ENCODE assay signal across 22 mouse cellular contexts in the genomic region with DNA sequence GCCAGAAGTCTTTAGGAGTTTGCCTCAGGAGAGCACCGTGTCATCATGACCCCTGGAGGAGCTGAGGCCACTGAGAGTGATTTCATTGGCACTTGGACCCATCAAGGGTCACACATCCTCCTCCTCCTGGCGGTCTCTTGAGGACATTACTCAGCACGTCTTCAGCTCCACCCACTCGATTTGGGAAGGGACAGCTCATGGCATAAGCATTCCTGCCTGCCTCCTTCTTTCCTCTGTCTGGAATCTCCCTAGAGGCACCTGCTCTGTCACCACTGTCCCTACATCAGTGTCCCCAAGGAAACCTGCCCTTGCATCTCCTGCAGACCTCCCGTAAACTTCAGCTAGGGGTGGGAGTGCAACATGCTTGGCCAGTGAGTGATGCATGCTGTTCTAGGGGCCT. TPM values are rescaled to one million over a fixed set of nuclear protein-coding genes. Genes with fewer than 3 reads are reported as not detected.
A peak's percentile ranks its signal among the peaks of the same experiment; 100 is the strongest.
DNase-seq lines count a peak whose midpoint lies in the region; ATAC-seq lines count a peak whose summit lies in the region.
"Had no signal": no experiment of that assay in that cellular context is flagged by ENCODE, and none has a peak within 500 bp of the region (broad histone marks: within the 10 kb centered on the region; RNA-seq: fewer than 3 reads in every experiment).

No protein-coding gene starts in this region.

- H3K27me3 ChIP-seq in midbrain, embryonic 10.5 days (ENCODE audit: low read depth, poor library complexity, severe bottlenecking), result no peaks in the 10 kb centered on the region
- H3K27me3 ChIP-seq in midbrain, embryonic 15.5 days (replicated peaks), result no peaks in the 10 kb centered on the region
- no peaks in the 10 kb centered on the region for H3K27me3 ChIP-seq in hindbrain, embryonic 13.5 days
- H3K27me3 ChIP-seq: CH12.LX; kidney, embryonic 15.5 days; limb, embryonic 13.5 days; neural tube, embryonic 13.5 days had no signal

- DNase-seq in heart, postnatal 10 days, result peak; percentile 49 to 56
- DNase-seq in heart, postnatal 4 days, result no peak
- no peak for DNase-seq in midbrain, embryonic 10.5 days (ENCODE audit: low spot score)
- peak; percentile 65 for DNase-seq in ZHBTc4 (ENCODE audit: low read depth, low spot score)
- DNase-seq in urinary bladder, postnatal 10 days (ENCODE audit: low spot score), result no peak
- DNase-seq: adrenal gland, postnatal 10 days; cerebellum, adult 2 months; embryo, embryonic 11 days; forebrain, postnatal 0 days; lung, adult 2 months; thymus, postnatal 4 days had no signal

- H3K4me3 ChIP-seq in midbrain, embryonic 10.5 days, result no peak overlapping the region
- H3K4me3 ChIP-seq in midbrain, embryonic 15.5 days, result no peak overlapping the region
- no peak overlapping the region for H3K4me3 ChIP-seq in hindbrain, embryonic 13.5 days
- H3K4me3 ChIP-seq: kidney, embryonic 15.5 days; layer of hippocampus, adult 2 months; left cerebral cortex, adult 2 months; limb, embryonic 13.5 days; megakaryocyte, embryonic 14.5 days; neural tube, embryonic 13.5 days had no signal

- 0 out of 2 replicates have a peak overlapping the region, but pooled peaks have one; percentile 13 for H3K27ac ChIP-seq in midbrain, embryonic 10.5 days (replicated peaks)
- no peak overlapping the region for H3K27ac ChIP-seq in midbrain, embryonic 15.5 days
- H3K27ac ChIP-seq in hindbrain, embryonic 13.5 days, result no peak overlapping the region
- H3K27ac ChIP-seq: kidney, embryonic 15.5 days; layer of hippocampus, adult 2 months; left cerebral cortex, adult 2 months; limb, embryonic 13.5 days; neural tube, embryonic 13.5 days had no signal

- no peak overlapping the region for H3K4me2 ChIP-seq in midbrain, embryonic 15.5 days
- no peak overlapping the region for H3K4me2 ChIP-seq in hindbrain, embryonic 13.5 days
- H3K4me2 ChIP-seq: kidney, embryonic 15.5 days; limb, embryonic 13.5 days; neural tube, embryonic 13.5 days had no signal

- H3K9me3 ChIP-seq in midbrain, embryonic 10.5 days (replicated peaks), result no peaks in the 10 kb centered on the region
- H3K9me3 ChIP-seq in midbrain, embryonic 15.5 days, result no peaks in the 10 kb centered on the region
- no peaks in the 10 kb centered on the region for H3K9me3 ChIP-seq in hindbrain, embryonic 13.5 days
- H3K9me3 ChIP-seq: kidney, embryonic 15.5 days; limb, embryonic 13.5 days; neural tube, embryonic 13.5 days had no signal

- 63% methylated on average over 5 of the region's 5 CpGs for WGBS in midbrain, embryonic 10.5 days
- 68% methylated on average over 5 of the region's 5 CpGs for WGBS in midbrain, embryonic 15.5 days
- WGBS in hindbrain, embryonic 13.5 days, result 60% methylated on average over 5 of the region's 5 CpGs

- no peaks in the 10 kb centered on the region for H3K36me3 ChIP-seq in midbrain, embryonic 10.5 days
- H3K36me3 ChIP-seq in midbrain, embryonic 15.5 days (replicated peaks), result no peaks in the 10 kb centered on the region
- no peaks in the 10 kb centered on the region for H3K36me3 ChIP-seq in hindbrain, embryonic 13.5 days
- H3K36me3 ChIP-seq: kidney, embryonic 15.5 days; limb, embryonic 13.5 days; neural tube, embryonic 13.5 days had no signal

- no peak overlapping the region for H3K9ac ChIP-seq in midbrain, embryonic 15.5 days
- no peak overlapping the region for H3K9ac ChIP-seq in hindbrain, embryonic 13.5 days
- H3K9ac ChIP-seq: forebrain, postnatal 0 days; kidney, embryonic 15.5 days; limb, embryonic 13.5 days; neural tube, embryonic 13.5 days had no signal

- ATAC-seq in midbrain, embryonic 15.5 days (replicated peaks), result no peak
- ATAC-seq in hindbrain, embryonic 13.5 days (ENCODE audit: low FRiP score), result no peak
- ATAC-seq: forebrain, postnatal 0 days had no signal

- intact Hi-C loops in heart, postnatal 10 days (cut with DNase I), result no loop called here

- peaks cover 21% of the 10 kb centered on the region for H3K4me1 ChIP-seq in midbrain, embryonic 10.5 days
- H3K4me1 ChIP-seq in midbrain, embryonic 15.5 days, result peaks cover 3% of the 10 kb centered on the region
- H3K4me1 ChIP-seq in hindbrain, embryonic 13.5 days (replicated peaks), result peaks cover 20% of the 10 kb centered on the region

RNA-seq across cellular contexts. Expression of gene Eps8l3, which starts 48.5 kb away (rescaled TPM):
- not detected for total RNA-seq in heart, postnatal 10 days (2021)
- not detected for total RNA-seq in heart, postnatal 4 days (2021)
- polyA plus RNA-seq in midbrain, embryonic 10.5 days (2016; fragmentation: Nextera tagmentation; extraction: Ambion mirVana), result not detected in 2 replicates
- polyA plus RNA-seq in midbrain, embryonic 15.5 days (2015; fragmentation: Nextera tagmentation; extraction: Ambion mirVana), result 0.09 TPM in 1 of 2 replicates, not detected in the other
- not detected in 2 replicates for polyA plus RNA-seq in hindbrain, embryonic 13.5 days (2015; fragmentation: Nextera tagmentation; extraction: Ambion mirVana)
- total RNA-seq: adrenal gland, postnatal 10 days; CH12.LX; forebrain, postnatal 0 days; gastrocnemius, postnatal 36 days; layer of hippocampus, adult 2 months; left cerebral cortex, adult 2 months had no signal
- polyA plus RNA-seq: forebrain, postnatal 0 days; heart, postnatal 0 days; kidney, embryonic 15.5 days; lung, adult 2 months; neural tube, embryonic 13.5 days had no signal

Comparison
In these comparisons a context has a peak if more than half of its experiments do, and no peak if none do; other contexts are left out.
1. DNase-seq: peak in heart, postnatal 10 days (2 of 2) and ZHBTc4 (single experiment); none in heart, postnatal 4 days (single experiment), midbrain, embryonic 10.5 days (single experiment) and urinary bladder, postnatal 10 days (single experiment).